Mouse (Mus musculus): ENCODE measurements around the gene Myo1e.

GRCm38 (mm10) chr9:70371638-70372037, 164.5 kb downstream of the Myo1e start:
- TF ChIP-seq CTCF (IDR thresholded peaks at IDR 0.05; ENCODE audit: control insufficient read depth, insufficient read depth, low read length) (no peak), POLR2A (IDR thresholded peaks at IDR 0.05; ENCODE audit: borderline replicate concordance, control insufficient read depth, low read depth, low read length) (no peak)
